Mouse (Mus musculus): Measurements from ENCODE around the gene Hsdl1. TPM values are rescaled to one million over a fixed set of nuclear protein-coding genes. Genes with fewer than 3 reads are reported as not detected.
A peak's percentile ranks its signal among the peaks of the same experiment; 100 is the strongest.

Gene Hsdl1
- polyA plus RNA-seq, 1 experiment from 2014 or later: 183 TPM

DNA sequence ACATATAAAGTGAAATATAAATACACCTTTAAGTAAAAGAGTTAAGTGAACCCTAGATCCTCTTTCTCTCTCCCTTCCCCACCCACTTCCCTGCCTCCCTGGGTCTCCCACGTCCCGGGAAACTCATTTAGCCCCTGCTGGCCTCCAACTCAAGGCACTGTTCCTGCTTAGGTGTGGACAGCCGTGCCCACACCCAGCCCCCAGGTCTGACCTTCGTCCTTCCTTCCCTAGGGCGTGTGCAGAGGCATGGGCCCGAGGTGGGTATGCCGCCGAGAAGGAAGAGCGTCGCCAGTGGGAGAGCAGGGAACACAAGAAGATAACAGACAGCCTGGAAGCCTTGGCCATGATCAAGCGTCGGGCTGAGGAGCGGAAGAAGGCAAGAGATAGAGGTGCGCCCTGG, 15.4 kb upstream of the Hsdl1 start:
- H3K4me1 ChIP-seq (ENCODE audit: control insufficient read depth, insufficient read depth, low read length): no peaks in the 10 kb centered on the region
- H3K27ac ChIP-seq (ENCODE audit: low read depth, low read length): no peak overlapping the region
- ATAC-seq (no peak), DNase-seq (ENCODE audit: low spot score) (no peak)
- no peaks in the 10 kb centered on the region for H3K9me3 ChIP-seq (replicated peaks; ENCODE audit: control insufficient read depth, low read length)
- no peak overlapping the region for H3K9ac ChIP-seq (ENCODE audit: low read length)
- H3K36me3 ChIP-seq (ENCODE audit: control insufficient read depth, insufficient read depth, low read length): no peaks in the 10 kb centered on the region
- no peak overlapping the region for H3K4me3 ChIP-seq (ENCODE audit: low read depth, low read length)
- 85% methylated on average over 14 of the region's 14 CpGs for WGBS
- no peaks in the 10 kb centered on the region for H3K27me3 ChIP-seq (replicated peaks; ENCODE audit: control insufficient read depth, insufficient read depth, low read length)
- no peak overlapping the region for H3K4me2 ChIP-seq (ENCODE audit: low read length)

- no peak overlapping the region for H3K9ac ChIP-seq (ENCODE audit: low read length)
- H3K27me3 ChIP-seq (replicated peaks; ENCODE audit: control insufficient read depth, insufficient read depth, low read length): no peaks in the 10 kb centered on the region
- no peak overlapping the region for H3K27ac ChIP-seq (ENCODE audit: low read depth, low read length)
- H3K36me3 ChIP-seq (ENCODE audit: control insufficient read depth, insufficient read depth, low read length): no peaks in the 10 kb centered on the region
- no peaks in the 10 kb centered on the region for H3K9me3 ChIP-seq (replicated peaks; ENCODE audit: control insufficient read depth, low read length)
- no peak for DNase-seq (ENCODE audit: low spot score)
- no peaks in the 10 kb centered on the region for H3K4me1 ChIP-seq (ENCODE audit: control insufficient read depth, insufficient read depth, low read length)
- no peak overlapping the region for H3K4me3 ChIP-seq (ENCODE audit: low read depth, low read length)
- WGBS: 35% methylated on average over 10 of the region's 10 CpGs
- ATAC-seq: no peak
- no peak overlapping the region for H3K4me2 ChIP-seq (ENCODE audit: low read length)
These were observed 13.9 kb upstream of the Hsdl1 start for GRCm38 (mm10) chr8:119588844-119589243.

GRCm38 (mm10) chr8:119588321-119588720, 13.3 kb upstream of the Hsdl1 start:
- Histone ChIP-seq H3K4me3 (ENCODE audit: low read depth, low read length) (no peak overlapping the region), H3K36me3 (ENCODE audit: control insufficient read depth, insufficient read depth, low read length) (no peaks in the 10 kb centered on the region), H3K9ac (ENCODE audit: low read length) (no peak overlapping the region), H3K4me1 (ENCODE audit: control insufficient read depth, insufficient read depth, low read length) (no peaks in the 10 kb centered on the region), H3K27ac (ENCODE audit: low read depth, low read length) (no peak overlapping the region), H3K9me3 (replicated peaks; ENCODE audit: control insufficient read depth, low read length) (no peaks in the 10 kb centered on the region), H3K4me2 (ENCODE audit: low read length) (no peak overlapping the region), H3K27me3 (replicated peaks; ENCODE audit: control insufficient read depth, insufficient read depth, low read length) (no peaks in the 10 kb centered on the region)
- DNase-seq (ENCODE audit: low spot score) (no peak), ATAC-seq (no peak)
- WGBS: 67% methylated on average over 4 of the region's 4 CpGs

GRCm38 (mm10) chr8:119585901-119586300, 10.9 kb upstream of the Hsdl1 start:
- peak overlapping the region; percentile 44 for H3K4me2 ChIP-seq (ENCODE audit: low read length)
- H3K27ac ChIP-seq (ENCODE audit: low read depth, low read length): no peak overlapping the region
- ATAC-seq (no peak), DNase-seq (ENCODE audit: low spot score) (no peak)
- H3K4me1 ChIP-seq (ENCODE audit: control insufficient read depth, insufficient read depth, low read length): no peaks in the 10 kb centered on the region
- WGBS: 17% methylated on average over 21 of the region's 24 CpGs
- no peaks in the 10 kb centered on the region for H3K9me3 ChIP-seq (replicated peaks; ENCODE audit: control insufficient read depth, low read length)
- no peaks in the 10 kb centered on the region for H3K36me3 ChIP-seq (ENCODE audit: control insufficient read depth, insufficient read depth, low read length)
- peak overlapping the region; percentile 45; the same call in 1 of the 2 replicates for H3K9ac ChIP-seq (ENCODE audit: low read length)
- peak overlapping the region; percentile 17 for H3K4me3 ChIP-seq (ENCODE audit: low read depth, low read length)
- H3K27me3 ChIP-seq (replicated peaks; ENCODE audit: control insufficient read depth, insufficient read depth, low read length): no peaks in the 10 kb centered on the region

GRCm38 (mm10) chr8:119580441-119581161, 5.6 kb upstream of the Hsdl1 start:
- Histone ChIP-seq H3K4me2 (ENCODE audit: low read length) (no peak overlapping the region), H3K36me3 (ENCODE audit: control insufficient read depth, insufficient read depth, low read length) (no peaks in the 10 kb centered on the region), H3K4me3 (ENCODE audit: low read depth, low read length) (no peak overlapping the region), H3K9ac (ENCODE audit: low read length) (no peak overlapping the region), H3K27ac (ENCODE audit: low read depth, low read length) (no peak overlapping the region), H3K4me1 (ENCODE audit: control insufficient read depth, insufficient read depth, low read length) (no peaks in the 10 kb centered on the region), H3K9me3 (replicated peaks; ENCODE audit: control insufficient read depth, low read length) (no peaks in the 10 kb centered on the region), H3K27me3 (replicated peaks; ENCODE audit: control insufficient read depth, insufficient read depth, low read length) (0 out of 2 replicates have a peak, but pooled peaks cover 5% of the 10 kb centered on the region)
- DNase-seq (ENCODE audit: low spot score) (no peak), ATAC-seq (no peak)
- WGBS: 90% methylated on average over 5 of the region's 5 CpGs

GRCm38 (mm10) chr8:119579096-119579495, 4.1 kb upstream of the Hsdl1 start:
- 0 out of 2 replicates have a peak, but pooled peaks cover 5% of the 10 kb centered on the region for H3K27me3 ChIP-seq (replicated peaks; ENCODE audit: control insufficient read depth, insufficient read depth, low read length)
- H3K4me1 ChIP-seq (ENCODE audit: control insufficient read depth, insufficient read depth, low read length): peaks cover 2% of the 10 kb centered on the region; the same call in 1 of the 2 replicates
- no peak overlapping the region for H3K9ac ChIP-seq (ENCODE audit: low read length)
- H3K36me3 ChIP-seq (ENCODE audit: control insufficient read depth, insufficient read depth, low read length): no peaks in the 10 kb centered on the region
- H3K4me2 ChIP-seq (ENCODE audit: low read length): no peak overlapping the region
- ATAC-seq: no peak
- DNase-seq (ENCODE audit: low spot score): no peak
- no peak overlapping the region for H3K27ac ChIP-seq (ENCODE audit: low read depth, low read length)
- 39% methylated on average over 13 of the region's 13 CpGs for WGBS
- no peak overlapping the region for H3K4me3 ChIP-seq (ENCODE audit: low read depth, low read length)
- H3K9me3 ChIP-seq (replicated peaks; ENCODE audit: control insufficient read depth, low read length): no peaks in the 10 kb centered on the region

DNA sequence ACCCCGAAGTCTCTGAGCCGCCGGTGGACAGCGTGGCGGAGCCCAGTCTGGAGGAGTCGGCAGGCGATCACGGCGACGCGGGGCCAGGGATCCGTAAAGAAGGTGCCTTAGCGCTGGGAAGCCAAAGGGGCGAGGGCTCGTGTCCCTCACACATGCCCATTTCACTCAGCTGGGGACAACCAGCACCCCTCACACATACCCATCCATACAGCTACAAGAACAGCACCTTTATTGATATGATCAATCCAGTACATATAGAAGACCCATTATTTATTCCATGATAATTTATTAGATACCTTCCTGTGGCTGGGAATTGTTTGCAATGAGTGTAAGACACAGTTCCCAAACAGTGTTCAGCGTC, 363 bp upstream of the Hsdl1 start:
- H3K27ac ChIP-seq (ENCODE audit: low read depth, low read length): no peak overlapping the region
- no peaks in the 10 kb centered on the region for H3K9me3 ChIP-seq (replicated peaks; ENCODE audit: control insufficient read depth, low read length)
- H3K9ac ChIP-seq (ENCODE audit: low read length): peak overlapping the region; percentile 87
- ATAC-seq (no peak), DNase-seq (ENCODE audit: low spot score) (no peak)
- no peaks in the 10 kb centered on the region for H3K36me3 ChIP-seq (ENCODE audit: control insufficient read depth, insufficient read depth, low read length)
- H3K4me3 ChIP-seq (ENCODE audit: low read depth, low read length): peak overlapping the region; percentile 84
- H3K27me3 ChIP-seq (replicated peaks; ENCODE audit: control insufficient read depth, insufficient read depth, low read length): 0 out of 2 replicates have a peak, but pooled peaks cover 5% of the 10 kb centered on the region
- H3K4me1 ChIP-seq (ENCODE audit: control insufficient read depth, insufficient read depth, low read length): peaks cover 7% of the 10 kb centered on the region; the same call in 1 of the 2 replicates
- 3% methylated on average over 16 of the region's 16 CpGs for WGBS
- H3K4me2 ChIP-seq (ENCODE audit: low read length): peak overlapping the region; percentile 89

- peaks cover 7% of the 10 kb centered on the region; the same call in 1 of the 2 replicates for H3K4me1 ChIP-seq (ENCODE audit: control insufficient read depth, insufficient read depth, low read length)
- no peak for DNase-seq (ENCODE audit: low spot score)
- H3K36me3 ChIP-seq (ENCODE audit: control insufficient read depth, insufficient read depth, low read length): peaks cover 6% of the 10 kb centered on the region; the same call in 1 of the 2 replicates
- H3K4me2 ChIP-seq (ENCODE audit: low read length): no peak overlapping the region
- no peak overlapping the region for H3K4me3 ChIP-seq (ENCODE audit: low read depth, low read length)
- H3K27ac ChIP-seq (ENCODE audit: low read depth, low read length): no peak overlapping the region
- no peaks in the 10 kb centered on the region for H3K9me3 ChIP-seq (replicated peaks; ENCODE audit: control insufficient read depth, low read length)
- 92% methylated on average over 4 of the region's 4 CpGs for WGBS
- 0 out of 2 replicates have a peak, but pooled peaks cover 5% of the 10 kb centered on the region for H3K27me3 ChIP-seq (replicated peaks; ENCODE audit: control insufficient read depth, insufficient read depth, low read length)
- no peak for ATAC-seq
- H3K9ac ChIP-seq (ENCODE audit: low read length): no peak overlapping the region
These were observed 2.6 kb downstream of the Hsdl1 start for GRCm38 (mm10) chr8:119572411-119572810.

- no peak for DNase-seq (ENCODE audit: low spot score)
- H3K4me2 ChIP-seq (ENCODE audit: low read length): no peak overlapping the region
- H3K27ac ChIP-seq (ENCODE audit: low read depth, low read length): no peak overlapping the region
- 0 out of 2 replicates have a peak, but pooled peaks cover 3% of the 10 kb centered on the region for H3K27me3 ChIP-seq (replicated peaks; ENCODE audit: control insufficient read depth, insufficient read depth, low read length)
- no peak overlapping the region for H3K9ac ChIP-seq (ENCODE audit: low read length)
- H3K4me3 ChIP-seq (ENCODE audit: low read depth, low read length): no peak overlapping the region
- H3K9me3 ChIP-seq (replicated peaks; ENCODE audit: control insufficient read depth, low read length): no peaks in the 10 kb centered on the region
- 86% methylated on average over 6 of the region's 6 CpGs for WGBS
- H3K36me3 ChIP-seq (ENCODE audit: control insufficient read depth, insufficient read depth, low read length): peaks cover 12% of the 10 kb centered on the region
- H3K4me1 ChIP-seq (ENCODE audit: control insufficient read depth, insufficient read depth, low read length): peaks cover 7% of the 10 kb centered on the region; the same call in 1 of the 2 replicates
- no peak for ATAC-seq
These were observed 3.8 kb downstream of the Hsdl1 start for GRCm38 (mm10) chr8:119571135-119571534.

Data from forebrain, embryonic 14.5 days (tissue).